Mouse (Mus musculus): ENCODE measurements around the gene Slc25a16.
A peak's percentile ranks its signal among the peaks of the same experiment; 100 is the strongest.

Slc25a16 gene

GRCm38 (mm10) chr10:62885969-62886798 lies 34.2 kb upstream of the Slc25a16 start:
- Histone ChIP-seq H3K27me3 (ENCODE audit: insufficient read depth, low read length) (no peaks in the 10 kb centered on the region), H3K4me3 (replicated peaks; ENCODE audit: low read length) (peak overlapping the region; percentile 95), H3K4me1 (replicated peaks; ENCODE audit: low read depth, low read length) (peaks cover 48% of the 10 kb centered on the region), H3K9me3 (ENCODE audit: low read length) (no peaks in the 10 kb centered on the region), H3K36me3 (ENCODE audit: insufficient read depth, low read length) (peaks cover 91% of the 10 kb centered on the region)
- TF ChIP-seq CTCF (conservative IDR thresholded peaks at IDR 0.05; ENCODE audit: low read length) = no peak

GRCm38 (mm10) chr10:62886799-62887591 lies 33.4 kb upstream of the Slc25a16 start:
- Histone ChIP-seq H3K4me1 (replicated peaks; ENCODE audit: low read depth, low read length) (peaks cover 40% of the 10 kb centered on the region), H3K9me3 (ENCODE audit: low read length) (no peaks in the 10 kb centered on the region), H3K27me3 (ENCODE audit: insufficient read depth, low read length) (no peaks in the 10 kb centered on the region), H3K36me3 (ENCODE audit: insufficient read depth, low read length) (peaks cover 89% of the 10 kb centered on the region), H3K4me3 (replicated peaks; ENCODE audit: low read length) (peak overlapping the region; percentile 95)
- TF ChIP-seq CTCF (conservative IDR thresholded peaks at IDR 0.05; ENCODE audit: low read length) (no peak), NANOG (IDR thresholded peaks at IDR 0.05; ENCODE audit: borderline replicate concordance, low read length) (no peak), POU5F1 (IDR thresholded peaks at IDR 0.05; ENCODE audit: borderline replicate concordance, low read length) (no peak)

GRCm38 (mm10) chr10:62891025-62891424 lies 29.4 kb upstream of the Slc25a16 start:
- Histone ChIP-seq H3K9me3 (ENCODE audit: low read length) (no peaks in the 10 kb centered on the region), H3K36me3 (ENCODE audit: insufficient read depth, low read length) (peaks cover 63% of the 10 kb centered on the region), H3K27me3 (ENCODE audit: insufficient read depth, low read length) (no peaks in the 10 kb centered on the region), H3K4me1 (replicated peaks; ENCODE audit: low read depth, low read length) (peaks cover 48% of the 10 kb centered on the region), H3K4me3 (replicated peaks; ENCODE audit: low read length) (peak overlapping the region; percentile 95)
- TF ChIP-seq POU5F1 (IDR thresholded peaks at IDR 0.05; ENCODE audit: borderline replicate concordance, low read length) (no peak), NANOG (IDR thresholded peaks at IDR 0.05; ENCODE audit: borderline replicate concordance, low read length) (no peak), CTCF (conservative IDR thresholded peaks at IDR 0.05; ENCODE audit: low read length) (no peak)

GRCm38 (mm10) chr10:62892549-62893232 lies 27.7 kb upstream of the Slc25a16 start:
- Histone ChIP-seq H3K36me3 (ENCODE audit: insufficient read depth, low read length) (peaks cover 53% of the 10 kb centered on the region), H3K4me1 (replicated peaks; ENCODE audit: low read depth, low read length) (peaks cover 62% of the 10 kb centered on the region), H3K27me3 (ENCODE audit: insufficient read depth, low read length) (no peaks in the 10 kb centered on the region), H3K4me3 (replicated peaks; ENCODE audit: low read length) (peak overlapping the region; percentile 95), H3K9me3 (ENCODE audit: low read length) (no peaks in the 10 kb centered on the region)
- TF ChIP-seq NANOG (IDR thresholded peaks at IDR 0.05; ENCODE audit: borderline replicate concordance, low read length) (peak; percentile 93), CTCF (conservative IDR thresholded peaks at IDR 0.05; ENCODE audit: low read length) (no peak)

GRCm38 (mm10) chr10:62893356-62893884 lies 27.0 kb upstream of the Slc25a16 start:
- TF ChIP-seq CTCF (conservative IDR thresholded peaks at IDR 0.05; ENCODE audit: low read length) (no peak), NANOG (IDR thresholded peaks at IDR 0.05; ENCODE audit: borderline replicate concordance, low read length) (no peak), POU5F1 (IDR thresholded peaks at IDR 0.05; ENCODE audit: borderline replicate concordance, low read length) (no peak)
- Histone ChIP-seq H3K27me3 (ENCODE audit: insufficient read depth, low read length) (no peaks in the 10 kb centered on the region), H3K36me3 (ENCODE audit: insufficient read depth, low read length) (peaks cover 45% of the 10 kb centered on the region), H3K4me3 (replicated peaks; ENCODE audit: low read length) (peak overlapping the region; percentile 95), H3K9me3 (ENCODE audit: low read length) (no peaks in the 10 kb centered on the region), H3K4me1 (replicated peaks; ENCODE audit: low read depth, low read length) (peaks cover 55% of the 10 kb centered on the region)

GRCm38 (mm10) chr10:62894447-62894846 lies 26.0 kb upstream of the Slc25a16 start:
- Histone ChIP-seq H3K36me3 (ENCODE audit: insufficient read depth, low read length) (peaks cover 37% of the 10 kb centered on the region), H3K9me3 (ENCODE audit: low read length) (no peaks in the 10 kb centered on the region), H3K4me3 (replicated peaks; ENCODE audit: low read length) (peak overlapping the region; percentile 95), H3K4me1 (replicated peaks; ENCODE audit: low read depth, low read length) (peaks cover 50% of the 10 kb centered on the region), H3K27me3 (ENCODE audit: insufficient read depth, low read length) (no peaks in the 10 kb centered on the region)
- TF ChIP-seq CTCF (conservative IDR thresholded peaks at IDR 0.05; ENCODE audit: low read length) (no peak), POU5F1 (IDR thresholded peaks at IDR 0.05; ENCODE audit: borderline replicate concordance, low read length) (no peak), NANOG (IDR thresholded peaks at IDR 0.05; ENCODE audit: borderline replicate concordance, low read length) (no peak)

GRCm38 (mm10) chr10:62895386-62895785 lies 25.0 kb upstream of the Slc25a16 start:
- no peaks in the 10 kb centered on the region for H3K9me3 ChIP-seq (ENCODE audit: low read length)
- TF ChIP-seq CTCF (conservative IDR thresholded peaks at IDR 0.05; ENCODE audit: low read length) (no peak), NANOG (IDR thresholded peaks at IDR 0.05; ENCODE audit: borderline replicate concordance, low read length) (no peak), POU5F1 (IDR thresholded peaks at IDR 0.05; ENCODE audit: borderline replicate concordance, low read length) (no peak)

GRCm38 (mm10) chr10:62896035-62896434 lies 24.4 kb upstream of the Slc25a16 start:
- no peaks in the 10 kb centered on the region for H3K9me3 ChIP-seq (ENCODE audit: low read length)

More at GRCm38 (mm10) chr10:62895386-62895785, 25.0 kb upstream of the Slc25a16 start:
- Histone ChIP-seq H3K27me3 (ENCODE audit: insufficient read depth, low read length) (no peaks in the 10 kb centered on the region), H3K36me3 (ENCODE audit: insufficient read depth, low read length) (peaks cover 28% of the 10 kb centered on the region), H3K4me1 (replicated peaks; ENCODE audit: low read depth, low read length) (peaks cover 55% of the 10 kb centered on the region), H3K4me3 (replicated peaks; ENCODE audit: low read length) (peak overlapping the region; percentile 95)

More at GRCm38 (mm10) chr10:62896035-62896434, 24.4 kb upstream of the Slc25a16 start:
- peaks cover 61% of the 10 kb centered on the region for H3K4me1 ChIP-seq (replicated peaks; ENCODE audit: low read depth, low read length)
- peak overlapping the region; percentile 95 for H3K4me3 ChIP-seq (replicated peaks; ENCODE audit: low read length)
- H3K36me3 ChIP-seq (ENCODE audit: insufficient read depth, low read length) = peaks cover 21% of the 10 kb centered on the region
- no peak for TF ChIP-seq NANOG (IDR thresholded peaks at IDR 0.05; ENCODE audit: borderline replicate concordance, low read length)
- no peak for TF ChIP-seq POU5F1 (IDR thresholded peaks at IDR 0.05; ENCODE audit: borderline replicate concordance, low read length)
- no peak for TF ChIP-seq CTCF (conservative IDR thresholded peaks at IDR 0.05; ENCODE audit: low read length)
- H3K27me3 ChIP-seq (ENCODE audit: insufficient read depth, low read length) = no peaks in the 10 kb centered on the region

Data from E14TG2a.4 (cell line).